Mouse (Mus musculus) left cerebral cortex, postnatal 14 days (tissue): ENCODE results near the gene Gpr34. TPM values are rescaled to one million over a fixed set of nuclear protein-coding genes. Genes with fewer than 3 reads are reported as not detected.

Source experiments
- DNase-seq, 2 experiments: peaks; one replicate each; pipeline ENCODE4 v3.0.0; 2021 to 2022; ENCODE audit warnings: low spot score in 2 of 2, mixed read lengths in 1 of 2
- intact Hi-C: fragments of 180-260 bp; cut with DNase I; formaldehyde crosslinking; loops from one replicate; pipeline ENCODE4 v1.15.1; 2025
- long read RNA-seq, 2 experiments: library from polyadenylated mRNA; stranded (forward); transcript quantifications; one replicate each; pipeline ENCODE4 v2.0.0; 2021
- total RNA-seq, 2 experiments: library from RNA; stranded (reverse); gene quantifications; 2 replicates each; pipeline ENCODE4 v1.2.3; 2021

The Gpr34 gene
- 10 to 100 TPM; 12.4 to 15.3 TPM for total RNA-seq
- long read RNA-seq, experiment 1, transcript Gpr34-201 (4 exons, 2,088 nt): minor isoform, 8 of 33 reads
- long read RNA-seq, experiment 1, transcript Gpr34-202 (3 exons, 1,898 nt): major isoform, 19 of 33 reads
- long read RNA-seq, experiment 1, partial matches to known transcripts: 1 of 33 reads
- long read RNA-seq, experiment 1, other reads (novel, unspliced or antisense): 5 of 33 reads
- long read RNA-seq, experiment 2, transcript Gpr34-201 (4 exons, 2,088 nt): major isoform, 6 of 11 reads
- long read RNA-seq, experiment 2, partial matches to known transcripts: 0 of 11 reads
- long read RNA-seq, experiment 2, other reads (novel, unspliced or antisense): 2 of 11 reads

DNA sequence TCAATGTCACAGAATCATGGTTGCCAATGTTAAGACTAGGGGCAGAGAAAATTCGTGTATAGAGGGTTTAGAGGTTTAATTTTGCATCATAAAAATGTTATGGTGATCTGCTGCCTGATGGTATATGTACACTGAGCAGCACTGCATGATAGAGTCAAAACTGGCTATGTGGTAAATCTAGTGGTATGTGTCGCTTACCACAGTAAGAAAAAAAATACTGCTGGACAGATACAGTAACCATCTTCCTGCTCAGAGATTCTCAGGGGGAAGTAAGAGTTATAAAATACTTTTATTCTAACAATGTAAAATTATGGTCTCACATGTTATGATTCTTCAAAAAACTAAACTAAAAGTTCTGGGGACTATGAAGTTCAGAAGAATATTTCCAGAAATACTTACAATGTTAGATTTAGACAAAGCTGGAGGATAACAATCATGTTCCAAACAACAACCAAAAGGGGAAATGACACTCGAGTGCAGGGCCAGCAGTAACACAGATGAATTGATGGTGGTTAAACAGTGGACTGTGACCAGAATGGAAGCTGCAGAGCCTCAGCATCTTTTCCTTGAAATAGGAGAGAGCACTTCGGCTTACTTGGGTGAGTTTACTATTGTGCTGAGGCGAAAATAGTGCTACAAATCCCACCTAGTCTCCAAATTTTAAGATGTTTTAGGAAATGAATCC, at the start of gene Gpr34:
Gpr34 (plus strand) TSS at position 491 of the 685 bp plus-strand sequence.
- intact Hi-C loops: no loop called here
- DNase-seq: no peak

DNA sequence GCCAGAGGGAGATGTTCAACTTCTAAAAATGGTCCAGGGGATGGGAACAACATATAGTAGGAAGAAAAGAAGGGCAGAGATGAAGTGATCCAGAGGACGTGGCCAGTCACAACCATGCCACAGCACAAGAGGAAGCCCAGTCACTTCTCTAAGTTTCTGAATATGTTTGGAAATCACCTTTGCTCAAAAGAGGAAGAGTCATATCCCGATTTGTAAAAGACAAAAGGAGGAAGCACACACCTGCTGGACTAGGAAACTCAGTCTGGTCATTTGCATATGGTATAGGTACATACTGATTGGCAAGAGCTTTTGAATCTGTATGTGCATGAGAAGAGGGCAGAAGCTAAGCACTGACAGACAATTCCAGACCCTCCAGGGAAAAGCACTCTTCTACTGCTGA, 32.5 kb upstream of the Gpr34 start:
- intact Hi-C loops: no loop called here
- no peak for DNase-seq

DNA sequence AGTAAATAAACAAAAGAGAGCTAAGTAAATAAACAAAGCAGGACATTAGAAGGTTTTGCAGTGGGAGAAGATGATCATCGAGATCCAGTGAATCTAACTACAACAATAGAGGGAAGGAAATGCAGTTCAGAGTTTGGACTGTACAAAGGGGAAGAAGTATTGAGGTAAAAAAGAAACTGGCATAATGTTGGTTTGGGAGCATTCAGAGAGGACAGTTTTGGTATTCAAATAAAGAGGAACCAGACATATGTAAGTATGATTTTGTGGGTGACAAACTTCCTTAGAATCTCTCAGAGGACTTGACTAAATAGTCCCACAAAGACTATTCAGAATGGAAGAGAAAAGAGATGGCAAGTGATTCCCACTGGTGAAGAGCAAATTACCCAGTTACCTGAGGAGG, 31.9 kb upstream of the Gpr34 start:
- intact Hi-C loops: no loop called here
- no peak for DNase-seq

DNA sequence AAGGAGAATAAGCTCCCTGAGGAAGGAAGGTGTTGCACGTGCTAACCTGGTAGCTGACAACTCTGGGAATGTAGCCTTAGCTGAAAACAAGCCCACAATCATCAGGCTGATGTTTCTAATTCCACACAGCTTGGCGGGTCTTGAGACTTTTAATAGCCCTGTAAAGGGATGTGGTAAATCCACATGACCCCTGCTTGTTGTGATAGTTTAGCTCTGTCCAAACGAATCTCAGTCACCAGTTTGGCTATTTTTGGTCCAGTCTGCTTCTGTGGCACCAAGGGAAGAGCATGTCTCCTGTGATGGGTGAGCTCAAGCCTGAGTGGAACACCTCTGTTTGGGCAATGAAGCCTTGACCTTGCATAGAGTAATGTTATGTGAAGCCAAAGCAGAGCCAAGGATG, 25.1 kb upstream of the Gpr34 start:
- intact Hi-C loops: no loop called here
- DNase-seq: peak in 1 of 2 experiments; percentile 21

DNA sequence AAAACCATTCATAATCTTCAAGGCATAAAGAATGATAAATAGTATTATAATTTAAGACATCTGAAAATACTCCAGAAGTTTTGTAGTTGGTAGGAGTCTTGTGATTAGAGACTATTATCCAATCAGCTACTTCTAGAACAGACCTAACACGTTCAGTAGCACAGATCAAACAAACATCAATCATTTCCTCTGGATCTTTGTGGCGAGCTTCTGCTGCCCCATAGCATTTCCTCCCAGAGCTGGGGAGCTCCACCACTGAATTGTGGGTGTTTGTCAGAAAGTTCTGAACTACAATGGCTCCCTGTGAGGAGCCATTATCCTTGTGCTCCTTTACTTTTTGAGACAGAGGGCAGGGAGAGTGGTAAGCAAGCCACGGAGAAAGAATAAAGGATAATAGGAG, 24.1 kb upstream of the Gpr34 start:
- intact Hi-C loops: no loop called here
- DNase-seq: no peak

DNA sequence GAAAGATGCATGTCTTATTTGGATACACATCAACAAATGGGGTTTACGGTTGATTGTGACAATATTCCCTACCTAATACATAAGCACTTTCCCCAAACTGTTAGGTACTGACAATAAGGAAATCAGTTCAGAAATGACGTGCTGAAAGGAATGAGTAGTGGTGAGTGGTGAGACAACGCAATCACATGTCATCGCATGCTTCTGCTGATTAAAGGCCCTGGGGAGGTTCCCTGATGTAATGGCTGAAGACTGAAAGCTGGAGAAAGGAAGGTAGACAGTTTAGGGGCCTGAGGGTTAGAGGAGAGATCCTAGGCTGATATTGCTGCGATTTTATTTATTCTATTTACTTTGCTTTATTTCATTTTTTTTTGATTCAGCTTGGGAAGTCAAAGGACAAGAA, 20.8 kb upstream of the Gpr34 start:
- intact Hi-C loops: no loop called here
- DNase-seq: no peak

DNA sequence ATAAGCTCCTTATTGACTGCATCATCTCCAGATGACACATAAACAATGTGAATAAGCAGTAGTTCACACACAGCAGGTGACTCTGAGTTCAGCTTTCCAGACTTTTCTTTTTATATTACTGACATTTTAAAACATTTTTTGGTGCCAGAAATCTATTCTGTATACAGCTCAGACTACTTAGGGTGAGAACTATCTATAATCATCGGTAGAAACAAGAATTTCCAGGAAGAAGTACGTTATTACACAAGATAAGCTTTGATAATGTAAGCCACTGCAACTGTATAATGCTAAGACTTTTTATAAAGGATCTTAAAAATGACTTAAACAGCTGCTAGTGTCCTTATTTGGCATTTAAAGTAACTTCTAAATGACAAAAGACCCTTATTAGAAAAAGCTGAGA, 19.8 kb upstream of the Gpr34 start:
- DNase-seq: no peak
- intact Hi-C loops: no loop called here

DNA sequence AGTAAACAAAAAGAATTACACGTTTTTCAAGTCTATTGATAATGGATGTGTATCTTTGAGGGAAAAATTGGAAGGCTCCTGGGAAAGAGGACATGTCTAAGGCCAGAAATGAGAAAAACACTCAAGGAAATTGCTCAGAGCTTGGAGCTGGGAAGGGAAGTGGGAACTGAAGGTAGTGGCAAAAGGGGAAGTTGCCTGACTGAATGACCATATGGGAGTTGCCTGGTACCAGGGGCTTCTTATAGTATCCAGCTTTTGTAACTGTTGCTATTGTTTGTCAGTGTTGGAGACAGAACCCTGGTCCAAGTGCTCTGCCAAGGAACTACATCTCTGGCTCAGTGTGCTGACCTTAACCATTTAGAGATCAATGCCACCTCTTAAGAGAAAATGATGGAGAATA, 15.2 kb upstream of the Gpr34 start:
- intact Hi-C loops: no loop called here

DNA sequence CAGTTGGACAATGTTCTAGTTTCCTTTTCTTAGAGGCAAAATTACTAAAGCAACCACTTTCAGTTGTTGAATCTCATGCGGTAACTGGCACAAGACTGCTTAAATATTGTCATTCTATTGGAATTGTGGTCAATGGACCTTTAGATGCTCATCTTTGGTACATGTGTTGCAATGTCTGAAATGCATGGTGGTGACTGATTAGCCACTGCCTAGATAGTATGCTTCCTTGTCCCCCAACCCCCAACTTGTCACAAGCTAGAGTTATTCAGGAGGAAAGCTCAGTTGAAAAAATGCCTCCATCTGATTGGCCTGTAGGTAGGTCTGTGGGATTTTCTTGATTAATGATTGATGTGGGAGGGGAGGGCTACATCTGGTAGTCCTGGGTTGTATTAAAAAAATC, 14.6 kb upstream of the Gpr34 start:
- no peak for DNase-seq
- intact Hi-C loops: no loop called here

More for the DNA sequence above, 15.2 kb upstream of the Gpr34 start:
- DNase-seq: no peak

DNA sequence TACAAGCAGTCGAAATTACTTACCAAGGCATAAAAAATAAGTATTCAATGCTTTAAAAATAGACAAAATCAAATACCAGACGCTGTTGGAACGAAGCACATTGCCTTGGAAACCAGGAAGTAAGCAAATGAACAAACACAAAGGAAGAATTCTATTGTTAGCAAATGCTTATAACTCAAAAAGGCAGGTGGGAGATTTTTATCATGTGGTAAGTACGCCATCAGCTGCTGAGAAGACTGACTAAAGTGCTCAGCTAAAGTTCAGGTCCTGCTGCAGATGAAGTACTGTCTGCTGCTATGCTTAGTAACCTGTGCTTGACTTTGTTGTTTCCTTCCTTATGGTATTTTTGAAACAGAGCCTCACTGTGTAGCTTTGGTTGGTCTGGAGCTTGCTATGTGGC, 13.4 kb upstream of the Gpr34 start:
- no peak for DNase-seq
- intact Hi-C loops: no loop called here

DNA sequence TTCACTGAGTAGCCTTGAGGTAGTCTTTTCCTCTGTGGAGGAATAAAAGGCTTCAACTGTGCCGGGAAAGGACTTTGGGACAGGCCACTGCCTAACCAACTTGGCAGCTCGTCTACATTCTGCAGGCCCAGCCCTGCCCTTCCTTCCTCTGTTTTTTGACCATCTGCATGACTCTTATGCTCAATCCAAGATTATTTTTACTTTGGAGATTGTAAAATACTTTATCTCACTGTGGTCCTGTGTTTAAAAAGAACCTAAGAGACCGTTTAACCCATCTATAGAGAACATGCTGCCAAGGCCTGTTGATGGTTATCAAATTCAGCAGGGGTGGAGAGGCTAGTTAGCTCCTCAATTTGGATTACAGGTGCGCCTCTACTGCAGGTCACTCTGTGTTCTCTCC, 10.4 kb upstream of the Gpr34 start:
- intact Hi-C loops: no loop called here
- DNase-seq: no peak

DNA sequence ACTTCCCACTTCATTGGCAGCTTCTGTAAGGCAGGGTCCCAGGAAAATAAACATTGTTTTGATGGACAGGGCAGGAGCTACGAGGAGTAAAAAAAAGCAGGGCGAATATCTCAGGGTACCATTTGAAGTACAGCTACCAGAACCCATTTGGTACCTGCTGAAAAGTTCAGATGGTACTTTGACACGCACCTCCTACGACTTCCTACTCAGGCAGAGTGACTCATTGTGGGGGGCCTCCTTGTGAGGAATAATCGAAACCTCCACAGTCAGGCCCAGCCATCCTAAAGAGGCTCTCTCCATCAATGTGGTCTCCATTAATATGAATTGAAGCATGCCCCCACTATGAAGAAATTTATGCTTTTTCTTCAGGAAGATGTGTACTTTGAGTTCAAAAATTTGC, 9.2 kb upstream of the Gpr34 start:
- DNase-seq: no peak
- intact Hi-C loops: no loop called here

DNA sequence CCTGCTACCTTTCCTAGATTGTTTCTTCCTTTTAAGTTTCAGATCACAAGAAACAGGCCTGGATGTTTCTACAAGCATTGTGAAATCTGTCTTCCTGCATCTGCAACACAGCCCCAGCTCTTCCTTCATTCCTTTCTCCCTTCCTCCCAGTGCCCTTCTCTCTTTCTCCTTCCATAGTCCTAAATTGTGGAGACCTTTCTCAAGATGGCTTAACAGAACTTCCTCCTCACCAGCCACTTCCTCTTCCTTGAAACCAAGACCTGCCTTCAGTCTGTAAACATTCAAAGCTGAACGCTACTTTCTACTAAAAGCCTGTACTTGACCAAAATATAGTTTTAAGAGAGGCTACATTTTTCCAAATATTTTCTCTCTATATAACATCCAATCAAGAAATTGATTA, 4.5 kb downstream of the Gpr34 start:
- no peak for DNase-seq
- intact Hi-C loops: no loop called here

DNA sequence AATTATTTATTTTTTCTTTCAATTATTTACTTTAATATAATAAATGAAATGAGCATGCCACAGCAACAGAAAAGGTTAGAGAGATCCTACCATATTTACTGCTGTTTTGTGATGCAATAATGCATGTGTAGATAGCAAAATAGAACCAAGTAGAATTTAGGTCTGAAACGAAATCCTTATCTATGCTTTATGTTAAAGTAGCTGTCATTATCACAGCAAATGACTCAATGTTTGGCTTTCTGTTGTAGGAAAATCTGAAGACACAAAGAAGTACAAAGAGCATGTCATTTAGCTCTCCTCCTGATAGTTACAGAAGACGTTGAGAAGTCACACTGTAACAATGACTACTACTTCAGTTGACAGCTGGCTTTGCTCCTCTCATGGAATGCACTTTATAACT, 7.0 kb downstream of the Gpr34 start:
- no peak for DNase-seq
- intact Hi-C loops: no loop called here

DNA sequence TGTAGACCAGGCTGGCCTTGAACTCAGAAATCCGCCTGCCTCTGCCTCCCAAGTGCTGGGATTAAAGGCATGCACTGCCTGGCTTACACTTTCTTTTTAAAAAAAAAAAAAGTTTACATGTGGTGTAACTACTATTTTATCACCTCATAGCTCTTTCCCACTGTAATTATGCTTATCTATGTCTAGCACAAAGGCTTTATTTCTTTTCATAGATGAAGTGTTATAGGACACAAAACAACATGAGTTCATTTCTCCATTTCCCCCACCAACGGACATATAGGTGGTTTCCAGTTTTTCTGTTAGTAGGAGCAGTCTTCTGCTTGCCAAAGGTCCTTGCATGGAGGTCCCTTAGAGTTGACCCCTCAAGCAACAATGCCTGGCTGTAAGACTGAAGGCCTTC, 20.0 kb downstream of the Gpr34 start:
- intact Hi-C loops: no loop called here

DNA sequence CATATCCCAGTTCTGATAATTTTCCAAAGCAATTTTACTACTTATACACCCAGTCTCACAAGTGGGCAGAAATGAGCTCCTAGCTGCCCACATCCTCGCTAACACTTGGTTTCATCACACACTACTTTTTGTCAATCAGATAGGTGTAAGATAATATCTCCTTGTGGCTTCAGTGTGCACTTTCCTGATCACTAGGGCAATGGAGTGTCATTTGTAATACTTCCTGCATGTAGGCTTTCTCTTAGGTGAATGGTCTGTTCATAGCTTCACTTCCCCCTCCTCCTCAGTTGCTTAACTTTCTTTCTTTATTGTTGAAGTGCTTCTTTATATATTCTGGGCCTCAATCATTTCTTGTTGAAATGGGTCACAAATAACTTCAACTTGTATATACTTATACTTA, 20.4 kb downstream of the Gpr34 start:
- DNase-seq: no peak
- intact Hi-C loops: no loop called here

More for the DNA sequence above, 20.0 kb downstream of the Gpr34 start:
- DNase-seq: no peak

DNA sequence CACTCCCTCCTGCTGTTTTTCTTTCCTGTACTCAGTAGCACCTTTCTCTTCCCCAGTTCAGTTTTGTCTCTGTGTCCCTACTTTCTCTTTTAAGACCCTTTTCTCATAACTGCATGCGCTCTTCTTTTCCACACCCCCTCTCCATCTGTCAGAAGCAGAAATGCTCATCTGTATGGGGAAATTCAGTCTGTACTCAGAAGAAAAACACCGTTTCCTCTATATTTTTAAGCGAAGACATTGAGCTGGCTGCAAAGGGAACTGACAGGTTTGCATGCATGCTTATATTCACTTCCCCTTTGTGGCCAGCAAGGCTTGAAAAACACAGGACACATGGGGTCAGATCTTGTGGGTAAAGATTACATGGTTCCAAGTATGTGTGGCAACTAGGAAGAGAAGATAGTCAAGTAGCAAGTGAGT, 23.1 kb downstream of the Gpr34 start:
- peak; percentile 9 to 26 for DNase-seq
- intact Hi-C loops: loop anchor here (5.0 kb wide), 1 partner anchor 188 kb away; the partner anchor contains the start of gene Nyx

DNA sequence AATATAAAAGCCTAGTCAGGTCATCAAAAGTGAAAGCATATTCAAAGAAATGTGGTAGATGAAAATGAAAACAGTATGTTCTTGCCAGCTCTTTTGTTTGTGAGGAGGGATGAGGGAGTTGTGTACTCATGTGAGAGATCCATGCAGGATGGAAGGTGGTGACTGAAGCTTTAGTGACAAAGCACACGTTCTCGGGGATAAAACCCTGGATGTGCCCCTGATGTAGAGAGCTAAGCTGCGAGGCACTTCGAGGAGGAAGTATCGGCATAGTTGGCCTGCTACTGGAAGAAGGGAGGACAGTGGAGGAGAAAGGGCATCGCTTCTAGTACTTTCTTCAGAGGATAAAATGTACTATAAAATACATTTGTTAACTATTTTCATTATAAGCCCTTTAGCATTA, 24.0 kb downstream of the Gpr34 start:
- intact Hi-C loops: loop anchor here (5.0 kb wide), 1 partner anchor 189 kb away; the partner anchor contains the start of gene Nyx
- no peak for DNase-seq

DNA sequence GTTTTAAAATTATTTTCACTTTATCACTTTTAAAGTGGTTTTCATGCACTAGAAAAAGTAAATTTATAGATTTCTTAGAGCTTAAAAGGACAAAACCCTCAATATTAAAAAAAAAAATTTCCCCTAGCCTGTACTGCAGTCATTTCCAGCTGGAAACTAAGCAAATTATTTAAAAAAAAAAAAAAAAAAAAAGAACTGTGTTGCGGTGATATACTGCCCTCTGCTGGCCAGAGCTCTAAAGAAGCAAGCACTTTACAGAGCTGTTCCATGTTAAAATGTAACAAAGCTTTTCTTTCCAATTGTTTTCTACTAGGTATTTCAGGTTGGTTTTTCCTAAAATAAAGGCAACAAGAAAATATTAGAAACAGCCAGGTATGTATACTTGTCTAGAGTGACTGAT, 24.8 kb downstream of the Gpr34 start:
- intact Hi-C loops: loop anchor here (5.0 kb wide), 1 partner anchor 189 kb away; the partner anchor contains the start of gene Nyx
- peak; percentile 50 to 63 for DNase-seq

DNA sequence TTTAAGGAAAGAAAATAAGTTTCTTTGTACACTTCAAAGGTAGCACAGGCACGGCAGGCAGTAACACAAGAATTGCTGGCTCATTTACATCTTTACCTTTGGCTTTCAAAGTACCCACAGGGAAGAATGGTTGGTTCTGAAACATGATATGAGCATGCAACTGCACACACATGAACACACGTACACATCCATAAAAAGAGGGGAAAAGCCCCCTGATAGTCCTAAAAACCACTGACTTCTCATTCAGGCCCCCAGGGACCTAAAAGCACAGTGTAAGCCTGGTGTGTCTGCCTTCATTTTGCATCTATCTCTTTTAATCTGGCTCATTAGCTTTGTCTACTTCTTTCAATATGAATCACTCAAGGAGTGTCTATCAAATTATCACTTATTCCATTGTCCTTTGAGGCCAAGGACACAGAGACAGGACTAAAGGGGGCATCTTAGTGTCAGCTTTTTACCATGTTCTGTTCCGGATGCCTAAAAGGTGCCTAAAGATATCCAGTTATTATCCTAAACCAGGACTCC, 26.8 kb downstream of the Gpr34 start:
- DNase-seq: no peak
- intact Hi-C loops: loop anchor here (5.0 kb wide), 1 partner anchor 191 kb away; the partner anchor contains the start of gene Nyx
